Mouse (Mus musculus) lung, postnatal 14 days (tissue): ENCODE results near the gene Tmem120b.
A peak's percentile ranks its signal among the peaks of the same experiment; 100 is the strongest.

Experiments used
- DNase-seq: peaks from one replicate; pipeline ENCODE4 v3.0.0; 2021

Gene Tmem120b

GRCm38 (mm10) chr5:123093077-123093633, 24.9 kb downstream of the Tmem120b start:
- DNase-seq = no peak

DNA sequence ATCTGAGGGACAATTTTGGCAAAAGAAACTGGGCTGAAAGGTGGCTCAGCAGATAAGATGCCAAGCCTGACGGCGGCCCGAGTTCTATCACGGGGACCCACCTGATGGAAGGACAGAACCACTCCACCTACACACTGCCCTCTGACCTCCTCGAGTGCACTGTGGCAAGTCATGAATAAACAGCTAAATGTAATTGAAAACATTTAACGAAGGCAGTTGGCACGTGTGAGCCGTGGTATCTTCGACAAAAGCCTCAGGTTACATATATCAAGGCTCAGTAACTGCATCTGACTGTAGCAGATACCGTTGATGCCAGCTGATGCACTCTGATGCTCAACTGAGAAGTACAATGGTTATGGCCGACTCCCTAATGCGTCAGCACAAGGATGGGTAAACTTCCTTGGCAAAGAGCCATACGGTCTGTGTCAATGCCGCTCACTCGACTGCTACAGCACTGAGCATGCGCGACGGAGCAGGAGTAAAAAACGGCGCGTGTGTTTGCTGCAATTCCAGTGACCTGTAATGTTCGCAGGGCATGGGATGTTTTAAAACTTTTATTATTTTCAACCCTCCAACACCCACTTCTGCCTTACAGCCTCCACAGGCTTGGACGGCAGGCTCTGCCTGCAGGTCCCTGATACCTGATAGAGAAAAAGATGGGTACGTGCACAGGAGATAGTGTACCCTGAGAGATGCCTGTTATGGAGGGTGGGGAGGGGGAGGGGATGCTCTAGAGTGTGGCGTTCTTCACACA, 26.2 kb downstream of the Tmem120b start:
- DNase-seq = no peak

GRCm38 (mm10) chr5:123096299-123096698, 28.1 kb downstream of the Tmem120b start:
- DNase-seq = no peak

DNA sequence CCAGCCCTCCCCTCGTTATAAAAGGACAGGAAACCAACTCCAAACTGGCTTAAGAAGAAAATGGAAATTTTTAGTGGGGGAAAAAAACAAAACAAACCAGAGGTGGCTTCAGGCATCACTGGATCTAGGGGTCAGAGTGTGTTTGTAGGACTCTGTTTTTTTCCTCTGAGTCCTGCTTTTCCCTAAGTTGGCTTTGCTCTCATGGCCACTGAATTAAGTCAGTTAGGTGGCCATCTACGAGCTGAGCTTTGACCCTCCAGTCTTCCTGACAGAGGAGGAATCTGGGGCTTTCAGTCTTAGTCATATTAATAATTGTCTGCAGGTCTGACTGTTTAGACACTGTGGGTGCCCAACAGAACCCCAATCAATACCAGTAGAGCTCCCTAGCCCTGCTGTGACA, 30.3 kb downstream of the Tmem120b start:
- DNase-seq = no peak

GRCm38 (mm10) chr5:123102376-123102775, 34.2 kb downstream of the Tmem120b start:
- no peak for DNase-seq

DNA sequence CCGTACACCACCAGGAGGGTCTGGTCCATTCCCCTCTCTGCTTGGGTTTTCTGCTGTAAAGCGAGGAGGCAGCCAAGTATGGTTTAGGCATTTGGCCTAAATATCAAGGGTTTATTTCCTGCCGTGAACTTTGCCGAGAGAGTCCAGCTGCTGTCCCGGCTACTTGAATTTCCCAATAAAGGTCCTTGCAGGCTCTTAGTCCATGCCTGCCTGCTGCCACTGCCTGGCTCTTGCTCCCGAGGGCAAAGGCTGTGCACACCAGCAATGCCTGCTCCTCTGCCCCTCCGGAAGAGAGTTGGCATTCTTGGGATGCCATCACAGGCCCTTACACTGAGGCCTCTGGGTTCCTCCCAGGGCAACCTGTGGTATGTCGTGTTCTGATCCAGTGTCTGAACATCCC, 35.3 kb downstream of the Tmem120b start:
- DNase-seq = no peak

GRCm38 (mm10) chr5:123104769-123105168, 36.6 kb downstream of the Tmem120b start:
- no peak for DNase-seq

DNA sequence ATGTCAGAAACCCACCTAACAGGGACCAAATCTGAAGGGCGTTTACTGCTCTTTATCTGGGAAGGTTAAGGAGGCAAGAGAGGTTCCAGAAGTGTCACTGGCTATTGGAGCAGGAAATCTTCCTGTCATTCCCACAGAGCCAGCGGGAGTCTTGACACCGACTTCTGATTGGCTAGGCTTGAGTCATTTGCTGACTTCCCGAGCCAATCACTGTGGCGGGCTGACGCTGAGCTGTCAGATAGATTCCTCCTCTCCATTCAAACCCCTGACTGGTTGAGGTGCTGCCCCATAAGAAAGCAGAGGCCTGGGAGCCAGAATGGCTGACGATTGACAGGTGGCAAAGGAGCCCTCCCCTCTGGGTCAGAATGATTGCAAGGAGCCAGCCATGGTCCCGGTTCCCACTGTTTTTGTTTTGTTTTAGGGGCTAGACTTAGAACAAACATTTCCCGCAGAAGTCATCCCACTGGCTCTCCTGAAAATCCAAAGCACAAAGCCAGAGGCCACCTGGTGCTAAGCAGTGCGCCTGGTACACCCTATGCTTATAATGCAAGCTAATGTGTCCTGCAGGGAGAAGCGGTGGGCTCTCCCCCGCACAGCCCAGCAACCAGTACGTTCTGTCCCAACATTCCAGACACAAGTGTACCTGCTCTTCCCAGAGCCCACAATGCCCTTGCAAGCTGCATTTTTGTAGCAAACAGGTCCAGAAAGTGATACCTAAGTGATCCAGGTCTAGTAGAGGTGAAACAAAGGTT, 41.4 kb downstream of the Tmem120b start:
- no peak for DNase-seq

DNA sequence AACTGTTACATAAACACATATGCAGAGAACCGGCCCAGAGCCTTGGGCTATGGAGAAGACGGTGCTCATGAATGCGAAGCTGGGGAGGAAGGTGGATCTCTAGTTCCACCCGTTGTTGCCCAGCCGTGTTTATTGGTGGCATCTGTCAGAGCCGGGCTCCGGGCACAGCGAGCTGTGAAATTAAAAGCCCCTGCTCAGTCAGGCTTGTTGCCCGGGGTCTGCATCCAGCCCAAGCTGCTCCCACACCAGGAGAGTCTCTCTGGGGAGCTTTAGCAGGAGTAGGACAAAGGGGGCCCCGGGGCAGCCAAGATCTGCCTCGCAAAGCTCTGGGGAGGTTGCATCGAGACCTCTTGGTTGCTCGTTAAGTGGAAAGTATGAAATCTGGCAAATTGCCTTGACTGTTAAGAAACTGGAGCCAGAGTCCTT, 42.1 kb downstream of the Tmem120b start:
- DNase-seq = no peak

DNA sequence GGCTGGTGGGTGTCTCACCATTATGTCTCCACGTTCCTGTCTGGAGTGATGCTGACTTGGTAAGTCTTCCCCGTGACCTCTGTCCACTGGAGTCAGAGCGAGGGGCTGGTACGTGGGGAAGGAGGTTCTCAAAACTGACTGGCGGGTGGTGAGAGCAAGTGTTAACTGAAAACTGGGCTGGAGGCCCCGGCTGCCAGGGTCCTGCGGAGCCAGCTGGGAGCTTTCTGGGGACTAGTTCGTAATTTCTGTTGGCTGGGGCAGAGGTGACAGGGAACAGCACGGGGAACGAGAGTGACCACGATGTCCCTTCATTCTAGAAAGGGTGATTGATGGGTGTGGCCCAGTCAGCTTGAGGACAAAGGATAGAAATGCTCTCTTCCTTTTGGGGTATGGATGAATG, 45.9 kb downstream of the Tmem120b start:
- no peak for DNase-seq

- DNase-seq = peak; percentile 53
Measured at GRCm38 (mm10) chr5:123114924-123115323, 46.7 kb downstream of the Tmem120b start.

DNA sequence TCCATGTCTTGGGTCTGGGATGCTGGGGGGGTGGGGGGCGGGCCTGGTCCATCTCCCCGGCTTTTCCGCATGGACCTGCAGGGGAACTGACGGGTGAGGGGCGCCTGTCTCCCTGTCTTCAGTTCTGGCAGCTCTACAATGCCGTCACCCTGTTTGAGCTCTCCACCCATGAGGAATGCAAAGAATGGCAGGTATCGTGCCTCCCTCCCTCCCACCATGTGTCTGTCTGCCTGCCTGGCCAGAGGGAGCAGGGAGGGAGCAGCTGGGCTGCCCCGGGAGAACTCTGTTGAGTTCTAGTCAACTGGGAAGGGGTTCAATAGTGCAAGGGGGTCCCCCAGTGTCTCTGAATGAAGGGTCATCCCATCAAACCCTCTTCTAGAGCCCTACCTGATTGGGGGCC, 47.9 kb downstream of the Tmem120b start:
- no peak for DNase-seq

GRCm38 (mm10) chr5:123117257-123117656, 49.0 kb downstream of the Tmem120b start:
- DNase-seq = peak; percentile 90

- peak; percentile 59 for DNase-seq
Measured at GRCm38 (mm10) chr5:123117773-123118172, 49.6 kb downstream of the Tmem120b start.

GRCm38 (mm10) chr5:123118826-123119225, 50.6 kb downstream of the Tmem120b start:
- no peak for DNase-seq

- no peak for DNase-seq
Measured at GRCm38 (mm10) chr5:123120624-123121215, 52.5 kb downstream of the Tmem120b start.

DNA sequence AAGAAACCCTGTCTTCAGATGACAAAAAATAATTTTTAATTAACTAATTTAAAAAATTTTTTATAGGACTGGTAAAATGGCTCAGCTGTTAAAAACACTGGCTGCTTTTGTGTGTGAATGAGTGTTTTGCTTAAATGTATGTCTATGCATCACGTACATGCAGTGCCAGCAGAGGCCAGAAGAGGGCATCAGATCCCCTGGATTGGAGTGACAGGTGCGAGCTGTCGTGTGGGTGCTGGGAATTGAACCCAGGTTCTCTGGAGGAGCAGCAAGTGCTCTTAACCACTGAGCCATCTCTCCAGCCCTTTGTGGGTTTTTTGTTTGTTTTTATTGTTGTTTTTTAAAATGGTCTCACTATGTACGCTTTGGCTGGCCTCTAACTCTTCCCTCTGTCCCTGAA, 54.0 kb downstream of the Tmem120b start:
- no peak for DNase-seq

DNA sequence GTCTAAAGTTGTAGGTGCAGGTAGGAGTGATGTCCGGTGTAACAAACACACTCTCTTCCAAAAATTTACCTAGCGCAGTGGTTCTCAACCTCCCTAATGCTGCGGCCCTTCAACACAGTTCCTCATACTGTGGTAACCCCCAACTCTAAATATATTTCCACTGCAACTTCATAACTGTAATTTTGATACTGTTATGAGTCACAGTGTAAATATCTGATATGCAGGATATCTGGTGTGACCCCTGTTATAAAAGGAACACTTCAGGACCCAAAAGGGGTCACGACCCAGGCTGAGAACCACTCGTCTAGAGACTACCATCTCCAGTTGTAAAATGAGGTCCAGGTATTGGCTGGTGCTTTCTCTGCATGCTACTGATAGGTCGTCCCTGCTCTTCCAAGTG, 56.9 kb downstream of the Tmem120b start:
- no peak for DNase-seq

DNA sequence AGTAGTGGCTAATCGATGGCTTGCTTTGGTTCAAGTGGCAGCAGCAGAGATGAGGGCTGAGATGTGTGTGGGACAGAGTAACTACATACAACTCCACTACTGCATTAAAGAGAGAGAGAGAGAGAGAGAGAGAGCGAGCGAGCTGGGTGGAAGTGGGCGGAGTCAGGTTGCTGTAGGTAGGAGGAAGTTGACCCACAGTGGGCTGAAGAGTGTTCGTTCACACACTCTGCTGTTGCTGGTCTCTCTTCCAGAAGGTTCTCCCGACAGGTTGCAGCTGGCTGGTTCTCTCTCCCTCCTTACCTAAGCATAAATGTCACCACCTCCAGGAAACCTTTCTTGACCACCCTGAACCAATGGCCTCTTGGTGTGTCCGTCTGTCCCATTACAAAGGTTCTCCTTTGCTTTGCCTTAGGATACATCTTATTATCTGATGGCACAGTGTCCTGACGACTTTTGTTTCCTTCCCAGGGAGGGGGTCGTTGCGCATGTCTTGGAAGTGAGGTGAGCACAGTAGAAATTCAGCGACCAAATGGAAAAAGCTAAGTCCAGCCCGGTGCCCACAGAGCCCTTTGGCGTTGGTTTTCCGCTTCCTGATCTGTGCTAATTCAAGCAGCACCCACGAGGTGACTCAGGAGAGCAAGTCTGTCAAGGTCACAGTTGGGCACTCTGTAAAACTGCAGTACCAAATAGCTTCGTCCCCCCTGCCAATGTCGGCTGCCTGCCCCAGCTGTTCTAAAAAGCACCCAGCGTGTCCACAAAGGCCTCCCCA, 57.6 kb downstream of the Tmem120b start:
- no peak for DNase-seq

DNA sequence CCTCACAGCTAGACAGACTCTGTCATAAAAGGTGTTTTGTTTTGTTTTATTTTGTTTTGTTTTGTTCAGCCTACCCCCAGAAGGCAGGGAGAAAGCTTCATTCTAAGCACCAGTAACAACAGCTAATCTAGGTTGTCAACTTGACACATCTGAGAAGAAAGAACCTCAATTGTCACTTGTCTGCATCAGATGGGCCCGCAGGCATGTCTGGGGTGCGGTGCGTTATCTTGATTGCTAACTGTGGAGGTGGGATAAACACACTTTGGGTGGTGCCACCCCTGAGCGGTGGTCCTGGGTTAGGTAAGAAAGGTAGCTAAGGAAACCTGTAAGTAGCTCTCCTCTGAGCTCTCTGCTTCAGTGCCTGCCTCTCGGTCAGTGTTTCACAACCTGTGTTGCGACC, 58.8 kb downstream of the Tmem120b start:
- DNase-seq = no peak

DNA sequence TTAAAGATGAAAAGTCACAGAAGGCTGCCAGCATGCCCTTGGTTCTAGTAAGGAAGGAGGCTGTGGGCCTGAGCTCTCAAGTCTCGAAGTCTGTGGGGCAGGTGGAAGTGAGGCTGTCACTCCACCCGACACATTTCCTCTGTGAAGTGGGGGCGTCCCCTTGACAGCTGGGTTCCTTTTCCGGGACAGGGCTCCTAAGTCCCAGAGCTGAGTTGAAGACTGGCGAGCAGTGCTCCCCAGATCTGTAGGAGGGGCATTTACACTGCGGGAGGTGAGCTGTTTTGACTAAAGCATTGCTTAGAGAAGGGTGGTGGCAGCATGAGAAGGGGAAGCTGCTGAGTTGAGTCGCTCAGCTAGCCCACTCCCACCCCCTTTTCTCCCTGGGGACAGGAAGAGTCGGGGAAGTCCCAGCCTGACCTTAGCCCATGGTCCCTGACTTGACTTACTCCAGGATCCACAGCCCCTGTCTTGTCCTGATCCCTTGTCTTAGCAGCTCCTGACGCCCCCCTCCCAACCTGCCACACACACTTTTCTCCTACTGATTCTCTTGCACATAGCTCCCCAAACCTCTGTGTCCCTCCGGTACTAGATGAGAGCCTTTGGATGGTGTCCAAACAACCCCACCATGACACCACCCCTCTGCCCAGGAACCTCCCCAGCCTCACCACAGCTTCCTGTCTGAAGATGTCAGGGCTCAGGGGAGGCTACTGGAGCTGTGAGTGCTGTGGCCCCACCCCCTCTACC, 60.4 kb downstream of the Tmem120b start:
- DNase-seq = peak; percentile 49

DNA sequence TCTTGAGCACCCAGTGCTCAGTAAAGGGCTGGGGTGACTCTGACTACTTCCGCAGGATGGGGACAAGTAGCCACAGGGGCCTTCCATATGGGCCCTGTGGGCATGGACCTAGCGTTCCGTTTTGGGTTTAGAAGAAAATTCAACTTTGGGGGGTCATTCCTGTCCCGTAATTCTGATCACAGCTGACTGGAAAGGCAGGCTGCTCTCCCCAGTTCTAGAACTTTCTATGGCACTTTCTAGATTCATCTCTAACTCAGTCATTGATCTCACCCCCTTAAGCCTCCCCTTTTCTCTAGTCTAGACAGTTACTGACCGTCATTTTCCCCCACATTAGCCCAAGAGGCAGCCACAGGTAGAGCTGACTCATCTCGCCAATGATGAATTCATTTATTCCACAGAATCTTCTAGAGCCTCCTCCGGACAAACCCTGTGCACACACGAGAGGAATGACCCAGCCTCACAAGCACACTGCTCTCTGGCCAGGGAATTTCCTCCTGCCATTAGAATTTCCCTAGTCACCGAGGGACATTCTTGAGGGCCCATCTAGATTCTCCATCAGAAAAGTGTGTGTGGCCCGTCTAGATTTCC, 61.0 kb downstream of the Tmem120b start:
- DNase-seq = no peak
